Mouse (Mus musculus) right cerebral cortex, postnatal 25 days (tissue): ENCODE data around the gene Ckb.
"Not testable (repeated sequence)": the region's sequence is repeated elsewhere in the genome, so short reads cannot be mapped to it uniquely, and the experiment has no call there.

Source experiments
- DNase-seq: peaks from one replicate; pipeline ENCODE4 v3.0.0; 2022

Gene Ckb

GRCm38 (mm10) chr12:111667421-111667820, 4.7 kb downstream of the Ckb start:
- DNase-seq = no peak

- DNase-seq = peak; percentile 83
These were observed 5.8 kb downstream of the Ckb start for GRCm38 (mm10) chr12:111666380-111666779.

GRCm38 (mm10) chr12:111665041-111665880, 6.9 kb downstream of the Ckb start:
- DNase-seq = no peak

GRCm38 (mm10) chr12:111664144-111664634, 7.9 kb downstream of the Ckb start:
- DNase-seq = no peak

- DNase-seq = no peak
These were observed 8.7 kb downstream of the Ckb start for GRCm38 (mm10) chr12:111663228-111664143.

- DNase-seq = not testable (repeated sequence)
These were observed 10.6 kb downstream of the Ckb start for GRCm38 (mm10) chr12:111661554-111661953.

- no peak for DNase-seq
These were observed 11.5 kb downstream of the Ckb start for GRCm38 (mm10) chr12:111660628-111661027.

- DNase-seq = no peak
These were observed 12.8 kb downstream of the Ckb start for GRCm38 (mm10) chr12:111659331-111659730.

- no peak for DNase-seq
These were observed 16.4 kb downstream of the Ckb start for GRCm38 (mm10) chr12:111655695-111656094.

- DNase-seq = peak; percentile 64
These were observed 18.7 kb downstream of the Ckb start for GRCm38 (mm10) chr12:111653434-111653833.

GRCm38 (mm10) chr12:111652953-111653352, 19.2 kb downstream of the Ckb start:
- DNase-seq = no peak

GRCm38 (mm10) chr12:111648061-111648645, 24.0 kb downstream of the Ckb start:
- DNase-seq = peak; percentile 66
